Mouse (Mus musculus) neural tube, embryonic 13.5 days (tissue): ENCODE data around the gene Gins1. TPM values are rescaled to one million over a fixed set of nuclear protein-coding genes. Genes with fewer than 3 reads are reported as not detected.

Experiments used
- ATAC-seq: fragments of 200-750 bp; cut with Nextera tagmentation; 2 replicates; pipeline ENCODE4 v1.8.0; 2017; ENCODE audit warnings: low read depth, mild to moderate bottlenecking, moderate TSS enrichment, moderate library complexity
- H3K27ac ChIP-seq: fragments of 300-500 bp; sonication (generic); replicated peaks from 2 replicates; pipeline ENCODE4 v1.5.1; 2015; ENCODE audit warnings: moderate library complexity, mild to moderate bottlenecking, inconsistent platforms
- H3K27me3 ChIP-seq: fragments of 300-500 bp; sonication (generic); 2 replicates; pipeline ENCODE4 v1.6.1; 2015; ENCODE audit warnings: mild to moderate bottlenecking, inconsistent platforms
- H3K36me3 ChIP-seq: fragments of 300-500 bp; sonication (generic); 2 replicates; pipeline ENCODE4 v1.6.1; 2015; ENCODE audit warnings: mild to moderate bottlenecking, inconsistent platforms
- H3K4me1 ChIP-seq: fragments of 300-500 bp; sonication (generic); replicated peaks from 2 replicates; pipeline ENCODE4 v1.6.1; 2015; ENCODE audit warnings: inconsistent platforms
- H3K4me2 ChIP-seq: fragments of 300-500 bp; sonication (generic); 2 replicates; pipeline ENCODE4 v1.6.1; 2015; ENCODE audit warnings: inconsistent platforms, mild to moderate bottlenecking, moderate library complexity
- H3K4me3 ChIP-seq: fragments of 300-500 bp; sonication (generic); 2 replicates; pipeline ENCODE4 v1.5.1; 2015; ENCODE audit warnings: mild to moderate bottlenecking, inconsistent platforms
- H3K9ac ChIP-seq: fragments of 300-500 bp; sonication (generic); 2 replicates; pipeline ENCODE4 v1.6.1; 2015; ENCODE audit warnings: moderate library complexity, mild to moderate bottlenecking, inconsistent platforms
- H3K9me3 ChIP-seq: fragments of 300-500 bp; sonication (generic); 2 replicates; pipeline ENCODE4 v1.6.1; 2016; ENCODE audit warnings: inconsistent platforms
- WGBS: fragments of 180-500 bp; shearing (Covaris S2); methylation state at CpG from one replicate; pipeline ENCODE4 v1.1.7; 2015; 5-methylcytosine and 5-hydroxymethylcytosine counted together
- polyA plus RNA-seq: library from polyadenylated mRNA; unstranded; fragments of >200 nt; fragmentation: Nextera tagmentation; extraction: Ambion mirVana; gene quantifications from 2 replicates; pipeline ENCODE4 v1.2.1, GENCODE M21; 2015

The Gins1 gene
- polyA plus RNA-seq, 1 experiment from 2014 or later: 18.5 TPM

- no peaks in the 10 kb centered on the region for H3K9me3 ChIP-seq
- no peaks in the 10 kb centered on the region for H3K27me3 ChIP-seq
- no peak overlapping the region for H3K9ac ChIP-seq
- H3K4me3 ChIP-seq: no peak overlapping the region
- no peak overlapping the region for H3K27ac ChIP-seq
- 83% methylated on average over 4 of the region's 4 CpGs for WGBS
- H3K4me2 ChIP-seq: no peak overlapping the region
- peaks cover 7% of the 10 kb centered on the region for H3K4me1 ChIP-seq
- no peak for ATAC-seq
- H3K36me3 ChIP-seq: peaks cover 20% of the 10 kb centered on the region
Observed at GRCm38 (mm10) chr2:150914781-150915515, 9.7 kb downstream of the Gins1 start.

GRCm38 (mm10) chr2:150915786-150916185, 10.6 kb downstream of the Gins1 start:
- no peaks in the 10 kb centered on the region for H3K4me1 ChIP-seq
- no peak overlapping the region for H3K27ac ChIP-seq
- H3K27me3 ChIP-seq: no peaks in the 10 kb centered on the region
- peaks cover 20% of the 10 kb centered on the region for H3K36me3 ChIP-seq
- no peak overlapping the region for H3K4me2 ChIP-seq
- no peaks in the 10 kb centered on the region for H3K9me3 ChIP-seq
- H3K4me3 ChIP-seq: no peak overlapping the region
- no peak for ATAC-seq
- H3K9ac ChIP-seq: no peak overlapping the region
- WGBS: 94% methylated on average over 5 of the region's 5 CpGs

- Histone ChIP-seq H3K4me2 (no peak overlapping the region), H3K36me3 (peaks cover 23% of the 10 kb centered on the region), H3K9ac (no peak overlapping the region), H3K4me3 (no peak overlapping the region), H3K4me1 (no peaks in the 10 kb centered on the region), H3K27me3 (no peaks in the 10 kb centered on the region), H3K27ac (no peak overlapping the region), H3K9me3 (no peaks in the 10 kb centered on the region)
- WGBS: 97% methylated on average over 3 of the region's 3 CpGs
- no peak for ATAC-seq
Observed at GRCm38 (mm10) chr2:150918720-150919119, 13.5 kb downstream of the Gins1 start.

GRCm38 (mm10) chr2:150920543-150920942, 15.3 kb downstream of the Gins1 start:
- Histone ChIP-seq H3K4me3 (no peak overlapping the region), H3K9me3 (no peaks in the 10 kb centered on the region), H3K4me1 (no peaks in the 10 kb centered on the region), H3K27ac (no peak overlapping the region), H3K36me3 (peaks cover 23% of the 10 kb centered on the region), H3K4me2 (no peak overlapping the region), H3K27me3 (no peaks in the 10 kb centered on the region), H3K9ac (no peak overlapping the region)
- no peak for ATAC-seq
- WGBS: 91% methylated on average over 3 of the region's 3 CpGs

- Histone ChIP-seq H3K4me3 (no peak overlapping the region), H3K36me3 (peaks cover 21% of the 10 kb centered on the region), H3K27ac (no peak overlapping the region), H3K9ac (no peak overlapping the region), H3K4me2 (no peak overlapping the region), H3K9me3 (no peaks in the 10 kb centered on the region), H3K4me1 (no peaks in the 10 kb centered on the region), H3K27me3 (no peaks in the 10 kb centered on the region)
- WGBS: 94% methylated on average over 6 of the region's 6 CpGs
- ATAC-seq: no peak
Observed at GRCm38 (mm10) chr2:150921697-150922096, 16.5 kb downstream of the Gins1 start.

- H3K27ac ChIP-seq: no peak overlapping the region
- peaks cover 17% of the 10 kb centered on the region for H3K36me3 ChIP-seq
- H3K9me3 ChIP-seq: no peaks in the 10 kb centered on the region
- no peak overlapping the region for H3K9ac ChIP-seq
- no peaks in the 10 kb centered on the region for H3K4me1 ChIP-seq
- no peaks in the 10 kb centered on the region for H3K27me3 ChIP-seq
- 91% methylated on average over 4 of the region's 4 CpGs for WGBS
- H3K4me3 ChIP-seq: no peak overlapping the region
- H3K4me2 ChIP-seq: no peak overlapping the region
- no peak for ATAC-seq
Observed at GRCm38 (mm10) chr2:150922165-150922564, 17.0 kb downstream of the Gins1 start.

GRCm38 (mm10) chr2:150923026-150923425, 17.8 kb downstream of the Gins1 start:
- 91% methylated on average over 3 of the region's 3 CpGs for WGBS
- Histone ChIP-seq H3K9ac (no peak overlapping the region), H3K4me3 (no peak overlapping the region), H3K27ac (no peak overlapping the region), H3K27me3 (no peaks in the 10 kb centered on the region), H3K4me1 (no peaks in the 10 kb centered on the region), H3K4me2 (no peak overlapping the region), H3K36me3 (peaks cover 13% of the 10 kb centered on the region), H3K9me3 (no peaks in the 10 kb centered on the region)
- ATAC-seq: no peak

GRCm38 (mm10) chr2:150923505-150923904, 18.3 kb downstream of the Gins1 start:
- Histone ChIP-seq H3K4me2 (no peak overlapping the region), H3K4me3 (no peak overlapping the region), H3K4me1 (no peaks in the 10 kb centered on the region), H3K27ac (no peak overlapping the region), H3K9me3 (no peaks in the 10 kb centered on the region), H3K27me3 (no peaks in the 10 kb centered on the region), H3K9ac (no peak overlapping the region), H3K36me3 (peaks cover 10% of the 10 kb centered on the region)
- 88% methylated on average over 7 of the region's 7 CpGs for WGBS
- ATAC-seq: no peak

- Histone ChIP-seq H3K4me3 (no peak overlapping the region), H3K4me1 (no peaks in the 10 kb centered on the region), H3K27me3 (no peaks in the 10 kb centered on the region), H3K9me3 (no peaks in the 10 kb centered on the region), H3K4me2 (no peak overlapping the region), H3K9ac (no peak overlapping the region), H3K36me3 (peaks cover 10% of the 10 kb centered on the region; the same call in 1 of the 2 replicates), H3K27ac (no peak overlapping the region)
- no peak for ATAC-seq
- 92% methylated on average over 11 of the region's 11 CpGs for WGBS
Observed at GRCm38 (mm10) chr2:150927038-150927720, 22.0 kb downstream of the Gins1 start.

GRCm38 (mm10) chr2:150929156-150929555, 24.0 kb downstream of the Gins1 start:
- WGBS: 86% methylated on average over 6 of the region's 6 CpGs
- Histone ChIP-seq H3K36me3 (peaks cover 17% of the 10 kb centered on the region), H3K9me3 (no peaks in the 10 kb centered on the region)

GRCm38 (mm10) chr2:150930806-150931205, 25.6 kb downstream of the Gins1 start:
- 71% methylated on average over 3 of the region's 3 CpGs for WGBS

More at GRCm38 (mm10) chr2:150929156-150929555, 24.0 kb downstream of the Gins1 start:
- no peak overlapping the region for H3K4me3 ChIP-seq
- no peaks in the 10 kb centered on the region for H3K27me3 ChIP-seq
- ATAC-seq: no peak
- no peak overlapping the region for H3K4me2 ChIP-seq
- H3K4me1 ChIP-seq: no peaks in the 10 kb centered on the region
- H3K27ac ChIP-seq: no peak overlapping the region
- H3K9ac ChIP-seq: no peak overlapping the region

GRCm38 (mm10) chr2:150933482-150933881, 28.3 kb downstream of the Gins1 start:
- no peak overlapping the region for H3K9ac ChIP-seq
- no peak overlapping the region for H3K4me3 ChIP-seq
- no peak overlapping the region for H3K4me2 ChIP-seq
- no peaks in the 10 kb centered on the region for H3K27me3 ChIP-seq
- ATAC-seq: no peak
- H3K36me3 ChIP-seq: peaks cover 49% of the 10 kb centered on the region
- no peaks in the 10 kb centered on the region for H3K9me3 ChIP-seq
- H3K27ac ChIP-seq: no peak overlapping the region
- H3K4me1 ChIP-seq: no peaks in the 10 kb centered on the region
- WGBS: 87% methylated on average over 19 of the region's 19 CpGs

More at GRCm38 (mm10) chr2:150930806-150931205, 25.6 kb downstream of the Gins1 start:
- Histone ChIP-seq H3K4me1 (no peaks in the 10 kb centered on the region), H3K27me3 (no peaks in the 10 kb centered on the region), H3K9ac (no peak overlapping the region), H3K4me2 (no peak overlapping the region), H3K36me3 (peaks cover 31% of the 10 kb centered on the region), H3K9me3 (no peaks in the 10 kb centered on the region), H3K27ac (no peak overlapping the region), H3K4me3 (no peak overlapping the region)
- ATAC-seq: no peak
